Mouse (Mus musculus) embryonic facial prominence, embryonic 11.5 days (tissue): Measurements from ENCODE around the gene Birc5. TPM values are rescaled to one million over a fixed set of nuclear protein-coding genes. Genes with fewer than 3 reads are reported as not detected.
"Not testable (repeated sequence)": the region's sequence is repeated elsewhere in the genome, so short reads cannot be mapped to it uniquely, and the experiment has no call there.

Source experiments
- ATAC-seq: fragments of 200-750 bp; cut with Nextera tagmentation; replicated peaks from 2 replicates; pipeline ENCODE4 v1.8.0; 2017; ENCODE audit warnings: low read depth; ENCODE audit not compliant: insufficient number of reproducible peaks, low FRiP score, low TSS enrichment
- DNase-seq: peaks from one replicate; pipeline ENCODE4 v3.0.0-alpha.2; 2015; ENCODE audit warnings: low spot score
- H3K27ac ChIP-seq: fragments of 300-500 bp; sonication (generic); replicated peaks from 2 replicates; pipeline ENCODE4 v1.5.1; 2014; ENCODE audit warnings: mild to moderate bottlenecking, low read depth, low read length, control low read depth
- H3K27me3 ChIP-seq: fragments of 300-500 bp; sonication (generic); 2 replicates; pipeline ENCODE4 v1.6.1; 2014; ENCODE audit warnings: mild to moderate bottlenecking, low read length, moderate library complexity, mixed read lengths; ENCODE audit not compliant: control insufficient read depth, insufficient read depth
- H3K36me3 ChIP-seq: fragments of 300-500 bp; sonication (generic); replicated peaks from 2 replicates; pipeline ENCODE4 v1.6.1; 2014; ENCODE audit warnings: low read depth, mild to moderate bottlenecking, low read length, moderate library complexity, mixed read lengths; ENCODE audit not compliant: control insufficient read depth, insufficient read depth
- H3K4me1 ChIP-seq: fragments of 300-500 bp; sonication (generic); 2 replicates; pipeline ENCODE4 v1.6.1; 2014; ENCODE audit warnings: low read length, mixed read lengths; ENCODE audit not compliant: control insufficient read depth, insufficient read depth
- H3K4me2 ChIP-seq: fragments of 300-500 bp; sonication (generic); 2 replicates; pipeline ENCODE4 v1.6.1; 2014; ENCODE audit warnings: low read depth, mild to moderate bottlenecking, control low read depth, low read length, moderate library complexity
- H3K4me3 ChIP-seq: fragments of 300-500 bp; sonication (generic); 2 replicates; pipeline ENCODE4 v1.5.1; 2014; ENCODE audit warnings: low read depth, low read length, control low read depth
- H3K9ac ChIP-seq: fragments of 300-500 bp; sonication (generic); replicated peaks from 2 replicates; pipeline ENCODE4 v1.6.1; 2014; ENCODE audit warnings: mild to moderate bottlenecking, control low read depth, low read length
- H3K9me3 ChIP-seq: fragments of 300-500 bp; sonication (generic); replicated peaks from 2 replicates; pipeline ENCODE4 v1.6.1; 2016; ENCODE audit warnings: mild to moderate bottlenecking, low read length, inconsistent platforms, mixed read lengths; ENCODE audit not compliant: control insufficient read depth
- WGBS: fragments of 180-500 bp; shearing (Covaris S2); extraction: QIAGEN DNeasy Blood & Tissue Kit; methylation state at CpG from one replicate; pipeline ENCODE4 v1.1.7; 2014; 5-methylcytosine and 5-hydroxymethylcytosine counted together
- polyA plus RNA-seq: library from polyadenylated mRNA; unstranded; fragments of >200 nt; fragmentation: Nextera tagmentation; extraction: Ambion mirVana; gene quantifications from 2 replicates; pipeline ENCODE4 v1.2.1, GENCODE M21; 2014

Gene Birc5
- polyA plus RNA-seq, 1 experiment from 2014 or later, result 441 TPM

DNA sequence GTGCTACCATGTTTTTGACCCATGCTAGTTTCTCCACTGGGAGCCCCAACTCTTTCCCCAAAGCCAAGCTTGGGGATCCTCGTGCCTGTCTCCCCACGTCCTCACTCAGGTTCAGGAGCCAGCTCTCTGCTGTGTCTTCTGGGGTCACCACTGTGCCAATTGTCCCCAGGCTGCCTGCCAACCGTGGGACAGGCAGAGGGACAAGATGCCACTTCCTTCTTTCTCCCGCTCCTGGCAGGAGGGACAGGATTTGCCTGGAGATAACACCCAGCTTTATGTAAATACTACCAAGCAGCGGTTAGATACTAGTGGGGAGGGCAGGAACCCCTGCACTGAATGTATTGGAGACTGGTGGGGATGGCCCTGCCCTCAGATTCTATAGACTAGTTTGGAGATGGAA is 35.2 kb upstream of the Birc5 start:
- Histone ChIP-seq H3K27ac (no peak overlapping the region), H3K9me3 (no peaks in the 10 kb centered on the region), H3K4me2 (no peak overlapping the region), H3K36me3 (peaks cover 7% of the 10 kb centered on the region), H3K27me3 (no peaks in the 10 kb centered on the region), H3K4me3 (no peak overlapping the region), H3K4me1 (no peaks in the 10 kb centered on the region; the same call in 1 of the 2 replicates), H3K9ac (no peak overlapping the region)
- no peak for DNase-seq
- ATAC-seq, result no peak
- WGBS, result 84% methylated on average over 5 of the region's 5 CpGs

DNA sequence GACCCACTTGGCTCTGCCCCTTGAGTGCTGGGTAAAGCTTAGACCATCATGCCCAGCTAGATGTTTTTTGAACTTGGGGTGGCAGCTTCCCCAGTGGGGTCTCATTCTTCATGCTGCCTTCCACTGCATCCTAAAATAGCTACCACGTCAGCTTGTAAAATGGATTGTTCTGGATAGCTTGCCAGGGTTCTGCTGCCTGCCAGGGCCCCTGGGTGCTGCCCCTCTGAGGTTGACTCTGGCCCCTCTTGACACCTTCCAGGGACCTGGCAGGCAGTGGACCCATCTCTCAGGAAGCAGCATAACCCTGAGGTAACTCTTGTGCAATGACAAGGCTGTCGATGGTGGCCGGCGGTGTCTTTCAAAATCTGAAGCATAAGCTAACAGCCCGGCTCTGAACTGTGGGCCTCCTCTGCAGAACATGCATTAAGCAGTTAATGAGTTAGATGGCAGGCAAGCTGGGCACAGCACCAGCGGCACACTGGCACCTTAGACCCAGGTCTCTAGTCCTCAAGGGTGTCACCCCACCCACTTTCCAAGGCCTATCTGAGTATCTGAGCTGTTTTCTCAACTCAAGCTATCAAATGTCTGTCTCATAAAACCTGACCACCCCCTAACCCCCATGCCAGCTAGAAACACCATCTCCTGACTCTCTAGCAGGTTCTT is 34.2 kb upstream of the Birc5 start:
- Histone ChIP-seq H3K9me3 (no peaks in the 10 kb centered on the region), H3K36me3 (peaks cover 7% of the 10 kb centered on the region), H3K4me3 (no peak overlapping the region), H3K9ac (no peak overlapping the region), H3K4me2 (no peak overlapping the region), H3K27me3 (no peaks in the 10 kb centered on the region), H3K4me1 (no peaks in the 10 kb centered on the region; the same call in 1 of the 2 replicates), H3K27ac (no peak overlapping the region)
- no peak for ATAC-seq
- DNase-seq, result no peak
- WGBS, result 96% methylated on average over 6 of the region's 6 CpGs

DNA sequence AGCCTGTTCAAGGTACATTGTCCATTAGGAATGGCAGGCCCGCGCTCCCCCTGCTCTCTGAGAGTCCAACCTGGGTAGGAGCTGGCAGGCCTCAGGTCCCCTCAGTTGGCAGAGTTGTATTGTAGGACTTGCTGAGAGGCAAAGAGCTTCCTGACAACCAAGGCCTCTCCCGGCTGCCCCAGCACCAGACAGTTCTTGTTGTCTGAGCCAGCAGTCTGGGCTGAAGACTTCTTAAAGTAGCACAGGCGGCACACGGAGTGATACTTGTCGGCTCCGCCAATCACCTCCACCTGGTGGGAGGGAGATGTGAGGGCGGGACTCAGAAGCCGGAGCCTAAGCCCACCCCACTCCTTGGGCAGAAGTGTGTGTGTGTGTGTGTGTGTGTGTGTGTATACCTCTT is 33.2 kb upstream of the Birc5 start:
- not testable (repeated sequence) for H3K27me3 ChIP-seq, H3K27ac ChIP-seq, H3K9ac ChIP-seq, DNase-seq, H3K36me3 ChIP-seq, ATAC-seq, H3K4me1 ChIP-seq, H3K4me2 ChIP-seq, H3K9me3 ChIP-seq, H3K4me3 ChIP-seq
- 89% methylated on average over 9 of the region's 9 CpGs for WGBS

DNA sequence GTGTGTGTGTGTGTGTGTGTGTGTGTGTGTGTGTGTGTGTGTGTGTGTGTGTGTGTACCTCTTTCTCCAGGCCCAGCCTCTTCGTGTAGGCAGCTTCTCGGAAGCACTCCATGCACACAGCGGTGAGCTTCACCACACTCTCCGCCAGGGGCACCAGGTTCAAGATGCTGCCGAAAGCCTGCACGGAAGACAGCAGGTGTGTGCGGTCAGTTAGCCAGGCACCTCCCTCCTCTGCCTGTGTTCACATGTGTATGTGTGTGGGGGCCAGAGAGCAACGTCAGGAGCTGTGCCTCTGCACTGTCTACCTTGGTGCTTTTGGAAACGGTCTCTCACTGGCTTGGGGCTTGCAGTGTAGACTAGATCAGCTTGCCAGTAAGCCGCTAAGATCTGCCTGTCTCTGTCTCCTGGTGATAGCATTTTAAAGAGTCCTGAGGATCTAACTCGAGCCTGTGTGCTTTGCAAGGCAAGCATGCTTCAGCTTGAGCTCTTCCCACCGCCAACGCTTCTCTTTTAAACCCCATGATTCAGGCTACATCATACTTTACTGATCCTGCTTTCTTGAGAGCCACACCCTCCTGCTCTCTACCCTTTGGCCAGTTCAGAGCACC is 32.6 kb upstream of the Birc5 start:
- ATAC-seq (no peak), DNase-seq (no peak)
- H3K4me3 ChIP-seq, result no peak overlapping the region
- H3K4me2 ChIP-seq, result no peak overlapping the region
- no peak overlapping the region for H3K9ac ChIP-seq
- WGBS, result 91% methylated on average over 13 of the region's 13 CpGs
- H3K27me3 ChIP-seq, result no peaks in the 10 kb centered on the region
- peaks cover 7% of the 10 kb centered on the region for H3K36me3 ChIP-seq
- no peaks in the 10 kb centered on the region for H3K9me3 ChIP-seq
- H3K27ac ChIP-seq, result no peak overlapping the region
- no peaks in the 10 kb centered on the region for H3K4me1 ChIP-seq

DNA sequence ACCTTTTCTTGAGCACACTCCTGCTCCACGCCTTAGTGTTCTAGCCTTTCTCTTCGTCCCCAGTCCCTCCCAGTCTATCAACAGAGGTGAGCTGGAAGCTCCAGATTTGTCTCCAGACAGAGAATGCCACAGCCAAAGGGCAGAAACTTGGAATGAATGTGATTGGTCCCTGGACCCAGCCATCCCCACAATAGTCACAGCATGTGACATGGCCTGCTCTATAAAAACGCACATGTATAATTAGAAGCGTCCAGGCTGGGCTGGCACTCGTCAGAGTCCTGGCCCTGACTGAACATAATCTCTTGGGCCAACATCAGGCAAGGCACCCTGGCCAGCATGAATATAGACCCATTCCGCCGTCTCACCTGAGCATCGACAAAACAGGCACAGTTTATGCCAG is 30.0 kb upstream of the Birc5 start:
- H3K27ac ChIP-seq, result no peak overlapping the region
- no peaks in the 10 kb centered on the region for H3K9me3 ChIP-seq
- 82% methylated on average over 8 of the region's 8 CpGs for WGBS
- H3K27me3 ChIP-seq, result no peaks in the 10 kb centered on the region
- no peak overlapping the region for H3K4me3 ChIP-seq
- H3K9ac ChIP-seq, result no peak overlapping the region
- ATAC-seq (no peak), DNase-seq (no peak)
- H3K36me3 ChIP-seq, result no peaks in the 10 kb centered on the region; the same call in none of the 2 replicates
- no peaks in the 10 kb centered on the region for H3K4me1 ChIP-seq
- H3K4me2 ChIP-seq, result no peak overlapping the region

DNA sequence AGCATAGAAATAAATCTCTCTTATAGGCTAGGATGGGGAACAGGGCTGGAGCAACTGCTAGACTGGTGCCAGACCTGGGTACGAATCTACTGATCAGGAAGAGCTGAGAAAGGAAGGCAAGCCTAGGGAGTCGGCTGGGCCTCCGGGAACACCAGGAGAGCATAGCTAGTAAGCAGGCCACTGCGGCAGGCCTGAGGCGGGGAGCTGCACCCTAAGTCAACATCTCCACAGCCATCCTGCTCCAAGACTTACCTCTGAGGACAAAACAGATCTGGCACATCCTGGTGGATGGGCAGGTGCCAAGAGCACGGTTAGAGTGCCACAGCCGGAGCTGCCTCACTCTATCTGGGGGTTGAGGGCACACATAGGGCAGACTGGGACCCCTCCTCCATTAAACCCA is 28.9 kb upstream of the Birc5 start:
- no peak for DNase-seq
- no peak overlapping the region for H3K9ac ChIP-seq
- H3K9me3 ChIP-seq, result no peaks in the 10 kb centered on the region
- 95% methylated on average over 7 of the region's 7 CpGs for WGBS
- H3K27me3 ChIP-seq, result no peaks in the 10 kb centered on the region
- no peaks in the 10 kb centered on the region; the same call in 1 of the 2 replicates for H3K4me1 ChIP-seq
- ATAC-seq, result no peak
- no peak overlapping the region for H3K4me3 ChIP-seq
- no peak overlapping the region for H3K4me2 ChIP-seq
- no peak overlapping the region for H3K27ac ChIP-seq
- H3K36me3 ChIP-seq, result no peaks in the 10 kb centered on the region; the same call in 1 of the 2 replicates

DNA sequence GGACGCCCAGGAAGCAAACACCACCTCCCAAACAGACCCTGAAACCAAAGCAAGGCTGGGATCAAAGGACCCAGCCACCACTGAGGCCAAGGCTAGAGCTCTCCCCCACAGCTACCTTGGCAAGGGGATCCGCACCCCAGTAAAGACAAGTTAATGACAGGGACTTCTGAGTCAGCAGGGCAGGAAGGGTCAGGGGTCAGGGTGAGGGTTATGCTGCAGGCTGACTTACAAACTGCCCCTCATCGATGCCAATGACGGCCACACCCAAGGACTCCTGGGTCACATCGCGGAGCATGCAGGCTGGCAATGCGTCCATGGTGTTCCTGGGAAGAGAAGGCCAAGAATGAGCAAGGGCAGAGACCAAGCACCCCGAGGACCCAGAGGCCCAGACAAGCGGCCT is 27.2 kb upstream of the Birc5 start:
- Histone ChIP-seq H3K27me3 (no peaks in the 10 kb centered on the region), H3K9me3 (no peaks in the 10 kb centered on the region), H3K4me1 (peaks cover 3% of the 10 kb centered on the region), H3K4me2 (no peak overlapping the region), H3K9ac (no peak overlapping the region), H3K36me3 (no peaks in the 10 kb centered on the region; the same call in 1 of the 2 replicates), H3K27ac (no peak overlapping the region), H3K4me3 (no peak overlapping the region)
- no peak for DNase-seq
- no peak for ATAC-seq
- WGBS, result 83% methylated on average over 9 of the region's 9 CpGs

DNA sequence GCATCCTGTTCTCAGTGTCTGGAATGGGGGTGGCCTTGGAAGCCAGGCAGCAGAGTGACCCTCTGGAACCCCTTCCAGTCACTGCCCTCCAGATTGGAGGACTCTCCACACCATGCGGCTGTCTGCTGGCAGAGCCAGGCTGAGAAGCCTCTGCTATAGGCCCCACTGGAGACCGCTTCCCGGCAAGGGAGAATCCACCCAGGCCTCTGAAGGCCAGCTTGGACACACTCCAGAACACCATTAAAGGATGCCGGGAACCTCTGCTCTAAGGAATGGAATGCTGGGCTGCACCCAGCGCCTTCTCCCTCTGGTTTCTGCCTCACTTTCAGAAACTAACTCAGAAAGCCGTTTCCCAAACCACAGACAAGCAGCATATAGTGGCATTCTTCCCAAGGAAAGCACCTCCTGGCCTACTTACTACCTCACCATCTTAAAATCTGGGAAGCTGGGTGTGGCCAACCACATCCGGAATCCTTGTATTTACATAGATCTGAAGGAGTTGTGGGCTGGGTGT is 26.3 kb upstream of the Birc5 start:
- no peak overlapping the region for H3K4me2 ChIP-seq
- H3K4me1 ChIP-seq, result peaks cover 3% of the 10 kb centered on the region
- H3K27ac ChIP-seq, result no peak overlapping the region
- no peaks in the 10 kb centered on the region; the same call in 1 of the 2 replicates for H3K36me3 ChIP-seq
- H3K27me3 ChIP-seq, result no peaks in the 10 kb centered on the region
- no peak overlapping the region for H3K9ac ChIP-seq
- ATAC-seq, result no peak
- WGBS, result 95% methylated on average over 7 of the region's 7 CpGs
- H3K9me3 ChIP-seq, result no peaks in the 10 kb centered on the region
- DNase-seq, result no peak
- H3K4me3 ChIP-seq, result no peak overlapping the region
